7 mouse cellular contexts compared by ENCODE assay signal in genomic region chr9:21029291-21030054, GRCm38 (mm10). TPM values are rescaled to one million over a fixed set of nuclear protein-coding genes. Genes with fewer than 3 reads are reported as not detected.
DNase-seq lines count a peak whose midpoint lies in the region; ATAC-seq and TF ChIP-seq lines count a peak whose summit lies in the region.

TSS of gene Icam4 (plus strand) at chr9:21029373.

- peak within 1 kb of the TSS; percentile 83 for H3K4me3 ChIP-seq in gastrocnemius, adult 2 months
- H3K4me3 ChIP-seq in hindbrain, embryonic 16.5 days (ENCODE audit: low read length): peak within 1 kb of the TSS; percentile 23

- H3K4me1 ChIP-seq in hindbrain, embryonic 16.5 days (ENCODE audit: control insufficient read depth, insufficient read depth, low read depth, low read length): peaks cover 35% of the 10 kb centered on the region

- 3% methylated on average over 36 of the region's 37 CpGs for WGBS in hindbrain, embryonic 16.5 days

- no peaks in the 10 kb centered on the region for H3K9me3 ChIP-seq in hindbrain, embryonic 16.5 days (ENCODE audit: control insufficient read depth, low read length)

- peak; percentile 94; the same call in 1 of the 2 replicates for TF ChIP-seq CTCF in gastrocnemius, adult 2 months (IDR thresholded peaks at IDR 0.05)

- peak within 1 kb of the TSS; percentile 98 for H3K4me2 ChIP-seq in hindbrain, embryonic 16.5 days (ENCODE audit: low read length)

- peaks cover 31% of the 10 kb centered on the region for H3K27me3 ChIP-seq in hindbrain, embryonic 16.5 days (replicated peaks; ENCODE audit: control insufficient read depth, insufficient read depth, low read length)

- H3K36me3 ChIP-seq in hindbrain, embryonic 16.5 days (ENCODE audit: control insufficient read depth, insufficient read depth, low read length): no peaks in the 10 kb centered on the region

- peak; percentile 88 to 96 for DNase-seq in adrenal gland, adult (ENCODE audit: inconsistent age in 2 of 2, low spot score in 1 of 2)
- DNase-seq in cerebellum, postnatal 10 days: peak; percentile 77 to 82
- peak; percentile 89 for DNase-seq in gastrocnemius, adult 2 months
- peak; percentile 64 to 71 for DNase-seq in left cerebral cortex, postnatal 36 days (ENCODE audit: low spot score in 2 of 2)
- peak; percentile 85 for DNase-seq in mesoderm, embryonic 11.5 days (ENCODE audit: low read depth, low spot score)
- peak; percentile 85 for DNase-seq in spleen, adult 12 weeks (ENCODE audit: low spot score)

- H3K9ac ChIP-seq in hindbrain, embryonic 16.5 days (ENCODE audit: low read depth, low read length): 0 out of 2 replicates have a peak within 1 kb of the TSS, but pooled peaks have one; percentile 33

- intact Hi-C loops in gastrocnemius, adult 2 months (cut with DNase I): loop anchor here (2.0 to 5.0 kb wide), 3 partner anchors 27 to 129 kb away; partner anchors contain the start of genes Mrpl4 and Tyk2
- intact Hi-C loops in left cerebral cortex, postnatal 36 days (cut with DNase I): loop anchor here (5.0 kb wide), 1 partner anchor 103 kb away; the partner anchor contains the start of gene Tyk2

- H3K27ac ChIP-seq in gastrocnemius, adult 2 months: peak within 1 kb of the TSS; percentile 84
- no peak within 1 kb of the TSS for H3K27ac ChIP-seq in hindbrain, embryonic 16.5 days (ENCODE audit: low read depth, low read length)

- no peak for ATAC-seq in hindbrain, embryonic 16.5 days

RNA-seq across cellular contexts. Expression of gene Icam4, which starts in this region (rescaled TPM):
- 1 to 10 TPM; 1.2 to 2.2 TPM for total RNA-seq in gastrocnemius, adult 2 months (2021)
- 0.27 and 0.29 TPM in 2 replicates for polyA plus RNA-seq in hindbrain, embryonic 16.5 days (2015; fragmentation: Nextera tagmentation; extraction: Ambion mirVana)
- total RNA-seq in left cerebral cortex, postnatal 36 days (2021): 1 to 10 TPM; 1.2 to 1.3 TPM
